Mouse (Mus musculus): ENCODE data around the gene Ppp1r3a.
"Not testable (repeated sequence)": the region's sequence is repeated elsewhere in the genome, so short reads cannot be mapped to it uniquely, and the experiment has no call there.

Ppp1r3a gene

DNA sequence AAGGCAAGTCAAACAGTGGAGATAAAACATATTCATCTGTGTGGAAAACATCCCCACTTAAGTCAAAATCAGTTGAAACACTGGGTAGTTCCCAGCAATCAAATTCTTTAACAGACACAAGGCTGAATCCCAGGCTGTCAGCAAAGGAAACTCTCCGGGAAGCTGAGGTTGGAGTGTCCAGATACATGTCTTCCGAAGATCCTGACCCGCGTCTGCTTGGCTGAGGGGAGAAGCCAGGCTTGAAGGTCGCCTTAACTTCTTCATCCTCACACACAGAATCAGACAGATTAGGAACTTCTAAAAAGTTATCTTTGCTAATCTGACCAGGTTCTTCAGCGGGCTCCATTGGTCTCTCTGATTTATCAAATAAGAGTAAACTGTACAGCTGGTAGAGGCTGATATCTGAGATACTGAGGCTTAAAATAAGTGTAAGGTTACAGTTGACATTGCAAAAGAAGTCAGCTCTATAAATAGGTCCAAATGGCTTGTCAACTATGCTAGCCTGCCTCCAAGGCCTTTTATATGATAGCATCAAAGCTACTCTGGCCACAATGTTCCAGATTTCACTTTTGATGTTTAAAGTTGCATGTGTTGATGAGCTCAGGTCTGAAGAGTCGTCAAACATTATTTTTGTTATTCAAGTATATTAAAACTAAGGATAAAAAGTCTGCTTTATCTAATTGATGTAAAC is at the start of gene Ppp1r3a:
TSS of gene Ppp1r3a (minus strand) at position 374 of the 691 bp plus-strand sequence.
- DNase-seq (ENCODE audit: low read depth, low spot score): no peak

- DNase-seq (ENCODE audit: low read depth, low spot score): no peak
These were observed 32.3 kb upstream of the Ppp1r3a start for GRCm38 (mm10) chr6:14787157-14787938.

DNA sequence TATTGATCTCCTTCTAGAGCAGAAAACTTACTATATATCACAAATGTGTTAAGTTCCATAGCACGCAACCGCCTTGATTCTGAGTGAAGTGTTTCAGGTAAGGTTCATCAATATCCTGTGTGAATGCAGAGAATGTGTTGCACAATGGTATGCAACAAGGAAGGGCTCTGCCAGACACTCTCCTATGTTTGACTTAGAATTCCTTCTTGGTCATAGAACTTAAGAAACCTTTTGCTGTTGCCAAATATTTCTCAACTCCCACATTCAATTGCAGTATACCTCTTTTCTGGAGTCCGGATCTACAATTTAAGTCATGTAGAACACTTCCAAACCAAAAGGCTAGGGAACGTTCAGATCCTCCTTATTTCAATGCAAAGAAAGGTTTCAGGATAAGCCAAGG is 22.8 kb upstream of the Ppp1r3a start:
- no peak for DNase-seq (ENCODE audit: low read depth, low spot score)

GRCm38 (mm10) chr6:14771717-14772116 is 16.6 kb upstream of the Ppp1r3a start:
- DNase-seq (ENCODE audit: low read depth, low spot score): no peak

DNA sequence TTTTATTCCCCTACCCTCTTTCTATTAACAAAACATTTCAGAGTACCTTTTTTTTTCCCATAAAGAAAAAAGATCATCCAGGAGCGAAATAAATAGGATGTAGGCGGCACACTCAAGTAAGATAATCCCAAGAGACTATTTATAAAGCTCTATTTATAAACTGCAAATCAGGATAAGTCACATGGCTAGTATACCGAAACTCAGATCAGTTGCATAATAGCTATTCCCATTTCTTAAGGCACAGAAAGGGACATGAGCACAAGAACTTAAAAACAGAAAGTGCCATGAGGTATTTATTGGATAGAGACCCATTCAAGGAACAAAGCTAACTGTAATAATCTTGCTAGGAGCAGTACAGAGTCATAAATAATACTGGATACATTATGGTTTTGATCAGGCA is 2.4 kb upstream of the Ppp1r3a start:
- no peak for DNase-seq (ENCODE audit: low read depth, low spot score)

DNA sequence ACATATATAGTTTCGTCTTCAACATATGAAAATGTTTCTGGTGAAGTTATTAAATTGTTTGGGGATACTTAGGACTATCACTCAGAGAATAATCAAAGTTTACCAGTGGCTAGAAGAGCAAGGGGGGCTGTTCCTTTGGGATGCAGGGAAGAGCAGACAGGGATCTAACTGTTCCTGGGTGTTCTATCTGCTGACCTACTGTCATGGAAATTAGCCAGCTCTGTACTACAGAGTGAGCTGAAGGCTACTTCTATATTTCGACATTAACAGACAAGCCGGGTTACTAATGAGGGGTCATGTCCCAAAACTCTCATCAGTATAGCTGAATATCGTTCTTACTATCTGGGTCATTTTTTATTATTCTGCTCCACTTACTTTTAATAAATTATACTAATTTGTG is 1.6 kb downstream of the Ppp1r3a start:
- no peak for DNase-seq (ENCODE audit: low read depth, low spot score)

- no peak for DNase-seq (ENCODE audit: low read depth, low spot score)
These were observed 2.9 kb downstream of the Ppp1r3a start for GRCm38 (mm10) chr6:14752211-14752610.

DNA sequence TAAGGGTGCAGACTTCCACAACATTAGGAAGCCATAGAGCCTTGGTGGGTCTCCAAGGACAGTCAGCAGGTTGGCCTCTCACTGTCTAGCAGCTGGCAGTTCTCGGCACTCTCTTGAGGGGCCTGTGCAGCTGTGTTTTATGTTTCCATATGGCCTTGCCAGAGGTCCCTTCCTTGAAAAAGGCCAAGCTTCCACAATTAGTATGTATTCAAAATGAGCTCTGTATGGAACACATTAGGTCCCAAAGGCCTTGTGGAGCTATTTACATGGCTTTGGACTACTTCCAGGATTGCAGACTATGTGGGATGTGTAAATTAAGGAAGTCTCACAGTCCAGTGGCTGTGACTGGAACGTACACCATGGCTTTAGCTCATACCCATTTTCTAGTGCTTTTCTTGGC is 8.1 kb downstream of the Ppp1r3a start:
- DNase-seq (ENCODE audit: low read depth, low spot score): no peak

GRCm38 (mm10) chr6:14736017-14736416 is 19.1 kb downstream of the Ppp1r3a start:
- DNase-seq (ENCODE audit: low read depth, low spot score): no peak

DNA sequence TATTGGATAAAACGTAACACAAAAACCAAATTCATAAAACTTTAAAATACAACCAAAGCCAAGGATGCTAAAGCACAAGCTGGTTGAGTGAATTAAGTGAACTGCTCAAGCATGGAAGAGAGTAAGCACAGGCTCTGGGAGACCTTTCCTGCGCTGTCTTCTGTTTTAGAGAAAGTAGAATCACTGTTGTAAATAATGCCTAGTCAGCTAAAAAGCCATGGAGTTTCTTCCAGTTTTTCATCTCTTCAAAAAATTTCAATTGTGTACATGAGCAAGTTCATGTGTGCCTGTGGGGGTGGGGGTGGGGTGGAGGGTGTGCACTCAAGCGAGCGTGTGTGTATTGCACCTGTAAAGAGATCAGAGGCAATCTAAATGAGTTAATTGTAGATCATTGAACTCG is 24.1 kb downstream of the Ppp1r3a start:
- DNase-seq (ENCODE audit: low read depth, low spot score): no peak

DNA sequence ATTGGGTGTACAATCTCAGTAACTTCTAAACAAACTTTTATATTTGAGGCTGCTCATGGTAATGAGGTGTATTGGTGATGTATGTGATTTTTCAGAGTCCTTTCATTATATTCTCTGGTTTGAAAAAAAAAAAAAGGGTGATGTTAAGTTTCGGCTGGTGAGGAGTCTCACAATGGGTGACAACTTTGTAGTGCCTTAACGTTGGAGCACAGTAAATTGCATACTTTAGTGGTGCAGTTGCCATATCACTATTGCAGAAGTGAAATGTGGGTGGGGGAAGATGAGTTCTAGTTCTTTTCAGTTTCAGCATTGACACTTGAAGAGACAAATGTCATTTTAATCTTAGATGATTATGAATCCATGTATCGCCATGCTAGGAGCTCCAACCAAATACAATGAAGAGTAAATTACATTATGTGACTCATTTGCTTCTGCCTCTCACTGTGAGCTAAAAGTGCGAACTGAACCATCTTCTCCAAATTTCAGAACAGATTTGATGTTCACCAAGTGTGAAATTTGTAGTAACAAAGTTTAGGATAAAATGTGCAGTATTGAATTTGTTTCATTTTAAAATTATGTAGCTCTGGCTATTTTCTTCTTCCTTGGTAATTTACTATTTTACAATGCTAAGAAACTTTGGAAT is 34.2 kb downstream of the Ppp1r3a start:
- DNase-seq (ENCODE audit: low read depth, low spot score): no peak

DNA sequence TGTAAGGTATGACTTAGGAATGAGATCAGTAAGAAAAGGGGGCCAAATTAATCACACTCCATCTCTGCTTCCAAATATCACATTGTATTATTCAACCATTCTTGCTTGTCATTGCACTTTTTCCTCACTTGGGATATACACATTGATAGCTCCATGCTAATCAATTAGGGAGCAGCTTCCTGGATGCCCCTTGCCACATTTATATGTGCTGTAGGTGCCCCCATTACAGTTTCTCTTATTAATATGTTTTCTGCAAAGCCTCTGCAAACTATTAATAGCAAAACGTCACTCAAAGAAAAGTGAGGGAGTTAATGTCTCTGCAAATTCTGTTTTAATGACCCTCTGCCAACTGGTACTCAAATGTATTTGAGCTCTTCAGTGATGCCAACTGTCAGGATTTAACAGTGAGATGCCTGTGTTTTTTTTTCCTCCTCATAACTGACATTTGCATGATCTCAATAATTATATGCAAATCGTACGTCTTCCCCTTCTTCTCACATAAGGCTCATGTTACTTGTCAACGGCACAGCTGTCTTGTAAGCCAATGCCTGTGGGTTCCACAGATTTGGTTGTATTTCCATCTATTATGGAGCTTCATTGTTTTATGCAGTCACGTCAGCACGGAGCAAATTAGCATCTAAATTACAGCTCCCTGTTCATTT is 34.8 kb downstream of the Ppp1r3a start:
- peak; percentile 66 for DNase-seq (ENCODE audit: low read depth, low spot score)

DNA sequence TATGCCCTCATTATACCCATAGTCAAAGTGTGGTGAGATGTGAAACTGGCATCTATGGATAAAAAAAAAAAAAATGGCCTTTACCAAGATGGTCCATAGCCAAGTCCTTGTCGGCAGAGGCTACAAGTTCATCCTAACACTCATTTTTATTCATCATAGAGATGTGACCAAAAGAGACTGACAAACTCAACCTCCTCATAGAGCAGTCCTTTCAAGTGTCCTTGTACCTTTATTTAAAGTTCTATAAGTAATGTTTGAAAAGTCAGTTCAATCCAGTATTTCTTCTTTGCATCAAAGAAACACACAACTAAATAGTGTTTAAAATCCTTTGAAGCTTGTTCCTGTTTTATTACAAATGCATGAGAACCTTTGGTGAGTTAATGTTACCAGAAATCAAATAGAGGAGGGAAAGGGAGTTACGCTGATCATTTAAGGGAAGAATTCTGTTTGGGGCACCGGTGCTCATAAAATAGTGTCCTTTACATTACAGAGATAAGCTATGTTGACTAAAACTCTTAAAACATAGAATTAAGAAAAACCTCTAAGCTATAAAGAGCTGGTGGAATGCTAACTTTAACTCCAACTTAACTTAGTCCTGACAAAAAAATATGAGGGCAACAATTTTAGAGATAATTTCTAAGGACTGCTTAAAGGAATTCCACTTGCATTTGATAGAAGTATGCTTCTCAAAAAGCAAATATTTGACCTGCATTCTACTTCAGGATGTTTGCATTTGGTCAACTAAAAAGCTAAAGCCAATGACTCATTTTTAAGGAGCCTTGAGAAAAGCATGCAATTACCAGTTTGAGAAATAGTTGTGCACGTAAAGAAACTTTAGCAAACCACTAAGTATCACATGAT is 39.7 kb downstream of the Ppp1r3a start:
- no peak for DNase-seq (ENCODE audit: low read depth, low spot score)

GRCm38 (mm10) chr6:14712146-14712545 is 42.9 kb downstream of the Ppp1r3a start:
- DNase-seq (ENCODE audit: low read depth, low spot score): no peak

- no peak for DNase-seq (ENCODE audit: low read depth, low spot score)
These were observed 55.0 kb downstream of the Ppp1r3a start for GRCm38 (mm10) chr6:14700030-14700429.

GRCm38 (mm10) chr6:14679231-14679887 is 75.7 kb downstream of the Ppp1r3a start:
- DNase-seq (ENCODE audit: low read depth, low spot score): peak; percentile 50

GRCm38 (mm10) chr6:14668966-14669365 is 86.1 kb downstream of the Ppp1r3a start:
- not testable (repeated sequence) for DNase-seq (ENCODE audit: low read depth, low spot score)

GRCm38 (mm10) chr6:14667651-14668050 is 87.4 kb downstream of the Ppp1r3a start:
- DNase-seq (ENCODE audit: low read depth, low spot score): not testable (repeated sequence)
